Mouse (Mus musculus) erythroblast, embryonic 14.5 days (primary cell): ENCODE results near the gene Col7a1. TPM values are rescaled to one million over a fixed set of nuclear protein-coding genes. Genes with fewer than 3 reads are reported as not detected.
A peak's percentile ranks its signal among the peaks of the same experiment; 100 is the strongest.

Experiments
- H3K27me3 ChIP-seq: 2 replicates; pipeline ENCODE4 v1.6.1; 2012; ENCODE audit warnings: inconsistent platforms; ENCODE audit not compliant: control insufficient read depth
- H3K36me3 ChIP-seq: 2 replicates; pipeline ENCODE4 v1.6.1; 2012; ENCODE audit warnings: mild to moderate bottlenecking, inconsistent platforms; ENCODE audit not compliant: control insufficient read depth
- H3K4me1 ChIP-seq: 2 replicates; pipeline ENCODE4 v1.6.1; 2012; ENCODE audit warnings: inconsistent platforms; ENCODE audit not compliant: control insufficient read depth
- H3K4me3 ChIP-seq: replicated peaks from 2 replicates; pipeline ENCODE3; 2012; ENCODE audit warnings: moderate library complexity, mild to moderate bottlenecking, inconsistent platforms
- H3K9me3 ChIP-seq: 2 replicates; pipeline ENCODE4 v1.6.1; 2012; ENCODE audit warnings: low read length, inconsistent platforms, mixed read lengths; ENCODE audit not compliant: control insufficient read depth
- GATA1 ChIP-seq: IDR thresholded peaks from 2 replicates; pipeline ENCODE4 v1.6.1; 2012; ENCODE audit warnings: low read length, inconsistent platforms, mixed read lengths
- TAL1 ChIP-seq: IDR thresholded peaks from 3 replicates; pipeline ENCODE4 v1.6.1; 2012; ENCODE audit warnings: low read length, inconsistent platforms, mixed read lengths
- polyA plus RNA-seq: library from polyadenylated mRNA; stranded (reverse); fragments of >175 nt; gene quantifications from 2 replicates; pipeline ENCODE4 v1.2.3, GENCODE M21; 2012

The Col7a1 gene
- polyA plus RNA-seq, 1 experiment: 0.05 TPM

GRCm38 (mm10) chr9:108992085-108992469 lies 38.7 kb downstream of the Col7a1 start:
- Histone ChIP-seq H3K4me1 (peaks cover 70% of the 10 kb centered on the region), H3K27me3 (no peaks in the 10 kb centered on the region), H3K9me3 (no peaks in the 10 kb centered on the region), H3K4me3 (peak overlapping the region; percentile 66), H3K36me3 (no peaks in the 10 kb centered on the region)
- no peak for TF ChIP-seq GATA1
- no peak for TF ChIP-seq TAL1

GRCm38 (mm10) chr9:108992620-108993361 lies 39.4 kb downstream of the Col7a1 start:
- peak overlapping the region; percentile 66 for H3K4me3 ChIP-seq
- H3K4me1 ChIP-seq: peaks cover 66% of the 10 kb centered on the region
- H3K9me3 ChIP-seq: no peaks in the 10 kb centered on the region
- H3K36me3 ChIP-seq: no peaks in the 10 kb centered on the region
- TF ChIP-seq TAL1 (no peak), GATA1 (no peak)
- H3K27me3 ChIP-seq: no peaks in the 10 kb centered on the region

DNA sequence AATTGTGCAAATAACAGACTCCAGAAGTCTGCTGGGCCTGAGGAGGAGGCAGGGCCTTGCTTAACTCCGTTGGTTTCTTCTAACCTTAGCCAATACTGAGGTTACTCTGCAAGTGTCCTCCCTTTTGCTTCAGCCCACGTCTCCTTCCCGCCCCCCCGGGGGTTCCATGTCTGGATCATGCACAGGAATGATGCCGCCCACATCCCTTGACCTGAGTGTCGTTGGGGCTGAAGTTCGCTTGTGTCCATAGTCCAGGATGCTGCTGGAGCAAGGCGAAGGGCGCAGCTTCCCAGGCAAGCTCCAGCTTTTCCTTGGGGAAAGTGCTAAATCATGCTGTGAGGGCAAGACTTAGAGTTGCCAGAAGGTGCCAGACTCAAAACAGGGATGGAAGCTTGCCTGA lies 43.0 kb downstream of the Col7a1 start:
- Histone ChIP-seq H3K9me3 (no peaks in the 10 kb centered on the region), H3K4me3 (no peak overlapping the region), H3K4me1 (peaks cover 37% of the 10 kb centered on the region), H3K36me3 (no peaks in the 10 kb centered on the region), H3K27me3 (no peaks in the 10 kb centered on the region)
- TF ChIP-seq TAL1: no peak
- TF ChIP-seq GATA1: no peak

GRCm38 (mm10) chr9:108998287-108999166 lies 45.1 kb downstream of the Col7a1 start:
- TF ChIP-seq TAL1 (no peak), GATA1 (no peak)
- H3K4me3 ChIP-seq: no peak overlapping the region
- no peaks in the 10 kb centered on the region for H3K36me3 ChIP-seq
- H3K9me3 ChIP-seq: no peaks in the 10 kb centered on the region
- peaks cover 20% of the 10 kb centered on the region for H3K4me1 ChIP-seq
- no peaks in the 10 kb centered on the region for H3K27me3 ChIP-seq

DNA sequence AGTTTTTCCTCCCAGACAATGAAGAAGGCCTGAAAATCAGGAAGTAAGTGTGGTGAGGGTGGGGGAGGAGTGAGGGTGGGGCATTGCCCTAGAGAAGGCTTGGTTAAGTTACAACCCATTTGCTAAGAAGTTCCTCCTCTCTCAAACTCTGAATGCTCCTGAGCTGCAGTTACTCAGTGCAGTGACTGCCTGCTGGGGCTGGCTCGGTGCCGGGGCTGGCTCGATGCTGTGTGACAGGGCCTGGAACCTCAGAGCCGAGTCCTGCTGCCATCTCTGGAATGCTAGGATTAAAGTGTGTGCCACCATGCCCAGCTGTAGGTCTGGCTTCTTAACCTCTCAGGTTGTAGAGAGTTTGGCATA lies 45.8 kb downstream of the Col7a1 start:
- H3K4me3 ChIP-seq: no peak overlapping the region
- H3K27me3 ChIP-seq: no peaks in the 10 kb centered on the region
- no peak for TF ChIP-seq TAL1
- no peak for TF ChIP-seq GATA1
- H3K4me1 ChIP-seq: peaks cover 20% of the 10 kb centered on the region
- no peaks in the 10 kb centered on the region for H3K36me3 ChIP-seq
- no peaks in the 10 kb centered on the region for H3K9me3 ChIP-seq

GRCm38 (mm10) chr9:109000726-109001125 lies 47.3 kb downstream of the Col7a1 start:
- H3K9me3 ChIP-seq: no peaks in the 10 kb centered on the region
- no peak overlapping the region for H3K4me3 ChIP-seq
- no peaks in the 10 kb centered on the region for H3K27me3 ChIP-seq
- peaks cover 14% of the 10 kb centered on the region for H3K4me1 ChIP-seq
- no peak for TF ChIP-seq GATA1
- TF ChIP-seq TAL1: no peak
- no peaks in the 10 kb centered on the region for H3K36me3 ChIP-seq

- Histone ChIP-seq H3K27me3 (no peaks in the 10 kb centered on the region), H3K36me3 (no peaks in the 10 kb centered on the region), H3K4me1 (peaks cover 9% of the 10 kb centered on the region), H3K9me3 (no peaks in the 10 kb centered on the region), H3K4me3 (no peak overlapping the region)
- TF ChIP-seq TAL1: no peak
- no peak for TF ChIP-seq GATA1
Measured at GRCm38 (mm10) chr9:109003201-109003600, 49.8 kb downstream of the Col7a1 start.

DNA sequence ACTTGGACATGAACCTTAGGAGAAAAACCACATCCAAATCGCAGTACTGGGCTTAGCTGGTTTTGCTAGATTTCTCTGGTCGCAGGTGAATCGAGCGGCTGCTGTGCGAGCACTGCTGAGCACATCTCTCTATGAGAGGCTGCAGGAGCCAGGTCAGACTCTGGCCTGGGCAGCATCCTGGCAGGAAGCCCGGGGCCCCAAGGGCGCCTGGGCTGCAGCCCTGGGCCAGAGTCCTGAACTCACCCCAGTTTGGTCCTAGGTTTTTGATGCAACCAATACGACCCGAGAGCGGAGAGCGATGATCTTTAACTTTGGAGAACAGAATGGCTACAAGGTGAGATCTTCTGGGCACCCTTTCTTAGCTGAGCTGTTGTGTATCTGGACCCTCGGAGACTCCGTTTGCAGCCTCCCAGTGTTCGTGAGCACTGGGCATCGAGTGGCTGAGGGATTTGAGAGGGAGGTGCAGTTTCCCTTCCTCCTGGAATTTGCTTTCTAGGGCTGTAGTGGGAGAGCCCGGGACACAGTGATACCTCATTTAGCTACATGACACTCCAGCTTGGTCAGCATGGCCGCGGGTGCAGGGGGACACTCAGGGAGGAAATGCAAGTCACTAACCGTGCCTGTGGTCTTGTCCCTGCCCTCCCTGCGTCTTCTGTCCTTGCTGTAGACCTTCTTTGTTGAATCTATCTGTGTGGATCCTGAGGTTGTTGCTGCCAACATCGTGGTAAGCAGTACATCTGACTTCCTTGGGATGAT lies 53.8 kb downstream of the Col7a1 start:
- no peaks in the 10 kb centered on the region for H3K9me3 ChIP-seq
- TF ChIP-seq TAL1 (no peak), GATA1 (no peak)
- H3K36me3 ChIP-seq: no peaks in the 10 kb centered on the region

GRCm38 (mm10) chr9:109008081-109008480 lies 54.7 kb downstream of the Col7a1 start:
- no peak for TF ChIP-seq TAL1
- TF ChIP-seq GATA1: no peak
- H3K4me3 ChIP-seq: no peak overlapping the region
- H3K36me3 ChIP-seq: no peaks in the 10 kb centered on the region
- no peaks in the 10 kb centered on the region for H3K27me3 ChIP-seq
- H3K4me1 ChIP-seq: peaks cover 15% of the 10 kb centered on the region
- H3K9me3 ChIP-seq: no peaks in the 10 kb centered on the region

More for the DNA sequence above, 53.8 kb downstream of the Col7a1 start:
- H3K4me1 ChIP-seq: peaks cover 15% of the 10 kb centered on the region
- no peak overlapping the region for H3K4me3 ChIP-seq
- H3K27me3 ChIP-seq: no peaks in the 10 kb centered on the region
